Mouse (Mus musculus) cortical plate, adult 2 months (tissue): ENCODE data around the gene Enox1.

Experiments
- CTCF ChIP-seq: fragments of 200-500 bp; IDR thresholded peaks from 2 replicates; pipeline ENCODE4 v1.5.1; 2011; ENCODE audit warnings: mild to moderate bottlenecking, control low read depth, low read length; ENCODE audit not compliant: insufficient read depth; ENCODE audit errors: extremely low read depth
- POLR2A ChIP-seq: fragments of 200-500 bp; IDR thresholded peaks from 2 replicates; pipeline ENCODE4 v1.6.1; 2011; ENCODE audit warnings: mild to moderate bottlenecking, low read length, control low read depth; ENCODE audit not compliant: insufficient read depth; ENCODE audit errors: extremely low read depth

- no peak for TF ChIP-seq POLR2A
- no peak for TF ChIP-seq CTCF
Measured at GRCm38 (mm10) chr14:77529201-77529600, 372.6 kb downstream of the Enox1 start.
